Mouse (Mus musculus): ENCODE measurements at regions not wholly inside any gene's neighbourhood (a gene's known extent, or its start where the extent isn't known, plus 50 kb on each side); places are given as distances from the start of the nearest gene placed in this dataset.

GRCm38 (mm10) chr4:55475409-55475808 lies 56.9 kb downstream of the Klf4 start:
- DNase-seq = no peak

DNA sequence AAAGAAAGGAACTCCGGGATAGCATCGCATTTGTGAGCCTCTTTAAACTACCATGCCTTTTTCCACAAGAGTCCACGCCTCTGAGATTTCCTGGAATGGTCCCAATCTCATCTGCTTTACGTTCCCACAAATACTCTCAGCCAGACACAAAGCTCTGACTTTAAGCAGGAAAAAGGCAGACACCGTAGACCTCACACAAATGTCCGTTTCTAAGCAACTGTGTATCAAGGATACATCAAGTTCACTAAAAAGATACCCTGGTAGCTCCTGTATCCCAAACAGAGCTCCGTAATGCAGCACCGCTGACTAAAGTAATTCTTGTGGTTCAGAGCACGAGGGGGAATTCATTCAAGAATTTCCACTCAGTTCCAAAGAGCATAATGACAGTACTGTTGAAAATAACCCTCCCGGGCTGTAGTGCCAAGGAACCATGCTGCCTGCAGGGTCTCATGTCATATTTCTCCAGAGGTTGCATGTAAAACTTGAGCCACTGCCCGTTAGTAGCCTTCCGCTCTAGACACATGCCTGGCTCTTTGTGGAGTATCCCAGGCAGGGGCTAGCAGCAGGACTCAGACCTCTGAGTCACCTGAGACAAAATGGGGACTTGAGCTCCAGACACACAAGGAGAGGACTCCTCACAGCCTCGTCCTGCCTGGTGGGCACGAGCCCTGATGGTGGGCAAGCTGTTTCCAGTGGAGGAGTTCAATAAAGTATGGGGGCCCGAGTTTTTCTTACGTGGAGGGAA lies 58.0 kb downstream of the Klf4 start:
- DNase-seq = no peak

DNA sequence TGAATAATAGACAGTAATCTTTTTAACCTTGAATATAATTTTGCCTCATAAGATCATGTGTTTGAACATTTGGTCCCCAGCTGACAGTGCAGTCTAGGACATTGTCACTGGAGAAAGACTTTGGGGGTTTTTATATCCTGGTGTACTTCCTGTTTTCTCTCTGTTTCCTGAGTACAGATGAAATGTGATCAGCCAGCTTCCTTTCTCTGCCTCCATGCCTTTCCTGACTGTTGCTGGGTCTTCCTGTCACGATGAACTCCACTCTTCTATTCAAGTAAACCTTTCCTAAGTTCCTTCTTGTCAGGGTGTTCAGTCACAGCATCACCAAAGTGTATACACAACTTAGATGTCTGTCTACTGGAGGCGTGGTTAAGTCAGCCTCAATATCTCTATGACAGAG lies 59.6 kb downstream of the Klf4 start:
- DNase-seq = no peak

DNA sequence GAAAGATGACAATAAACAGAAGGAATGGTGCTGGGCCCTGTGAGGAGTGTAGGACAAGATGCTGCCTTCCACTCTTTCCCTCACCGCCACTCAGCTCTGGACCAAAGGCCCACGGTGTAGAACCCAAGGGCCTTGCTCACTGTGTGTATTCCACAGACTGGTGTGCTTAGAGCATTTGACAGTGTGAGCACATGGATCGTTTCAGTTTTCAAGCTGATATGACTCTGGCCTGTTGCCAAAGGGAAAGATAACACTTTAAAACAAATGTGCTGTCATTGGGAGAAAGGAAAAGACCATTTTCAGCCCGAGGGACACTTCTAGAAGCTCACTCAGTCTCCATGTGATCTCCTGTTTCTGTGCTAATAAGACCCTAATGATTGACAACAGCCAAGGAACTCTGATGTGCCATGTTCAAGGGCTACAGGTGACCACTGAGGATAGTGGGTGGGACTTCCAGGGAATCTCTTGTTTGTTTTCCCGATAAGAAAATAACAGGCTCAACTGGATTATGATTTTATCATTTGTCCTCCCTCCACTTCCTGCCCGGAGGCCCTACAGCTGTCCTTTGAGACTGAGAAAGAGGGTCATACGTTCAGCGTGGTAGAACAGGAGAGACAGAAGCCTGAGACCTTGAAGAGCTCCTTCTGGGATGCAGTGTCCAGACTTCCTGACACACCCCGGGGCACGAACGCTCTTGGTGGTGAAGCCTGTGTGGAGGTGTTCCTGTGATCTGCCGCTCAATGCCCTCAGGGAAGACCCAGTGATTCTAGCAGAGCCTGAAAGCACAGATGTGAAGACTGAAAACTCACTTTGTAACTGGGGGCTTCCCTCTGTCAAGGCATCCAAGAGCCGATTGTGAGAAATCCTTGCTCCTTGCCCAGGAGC lies 61.2 kb downstream of the Klf4 start:
- no peak for DNase-seq

- no peak for DNase-seq
Observed at GRCm38 (mm10) chr4:55464192-55464591, 68.1 kb downstream of the Klf4 start.

GRCm38 (mm10) chr4:55461927-55462326 lies 70.3 kb downstream of the Klf4 start:
- DNase-seq = no peak

DNA sequence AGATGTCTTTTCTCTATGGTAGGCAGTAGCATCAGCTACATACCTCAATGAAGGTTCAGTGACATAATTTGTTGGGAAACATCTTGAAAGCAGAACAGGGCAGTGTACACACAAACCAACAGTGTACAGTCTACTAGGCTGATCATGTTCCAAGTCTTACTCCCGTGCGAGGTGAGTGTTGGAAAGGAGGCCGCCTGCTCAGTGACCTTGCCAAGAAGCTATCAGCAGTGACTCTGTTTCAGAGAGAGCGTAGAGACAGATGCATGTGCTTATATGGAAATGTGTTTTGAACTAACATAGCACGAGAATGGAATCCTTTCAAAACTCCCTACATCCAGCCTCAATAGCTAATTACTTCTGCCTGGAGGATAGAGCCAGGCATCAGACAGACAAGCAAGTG lies 78.4 kb downstream of the Klf4 start:
- no peak for DNase-seq

- no peak for DNase-seq
Observed at GRCm38 (mm10) chr4:55452546-55452945, 79.7 kb downstream of the Klf4 start.

DNA sequence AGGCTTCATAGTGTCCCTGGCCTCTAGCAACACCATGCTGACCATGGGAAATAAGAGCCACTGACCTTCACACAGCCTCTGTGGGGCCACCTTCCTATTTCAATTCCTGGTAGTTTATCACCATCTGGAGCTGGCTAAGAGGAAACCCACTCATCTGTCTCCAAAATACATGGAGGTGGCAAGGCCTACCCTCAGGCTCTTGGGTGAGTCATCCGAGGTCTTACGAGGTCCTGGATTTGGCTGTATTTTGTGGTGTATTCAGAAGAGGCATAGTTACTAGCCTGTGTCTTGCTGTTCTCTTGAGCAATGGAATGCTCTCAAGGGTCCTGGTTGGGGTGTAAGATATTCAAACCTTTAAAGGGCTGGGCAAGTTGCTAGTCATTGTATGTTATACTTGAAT lies 80.6 kb downstream of the Klf4 start:
- DNase-seq = no peak

GRCm38 (mm10) chr4:55451026-55451425 lies 81.2 kb downstream of the Klf4 start:
- DNase-seq = peak; percentile 10 to 12

DNA sequence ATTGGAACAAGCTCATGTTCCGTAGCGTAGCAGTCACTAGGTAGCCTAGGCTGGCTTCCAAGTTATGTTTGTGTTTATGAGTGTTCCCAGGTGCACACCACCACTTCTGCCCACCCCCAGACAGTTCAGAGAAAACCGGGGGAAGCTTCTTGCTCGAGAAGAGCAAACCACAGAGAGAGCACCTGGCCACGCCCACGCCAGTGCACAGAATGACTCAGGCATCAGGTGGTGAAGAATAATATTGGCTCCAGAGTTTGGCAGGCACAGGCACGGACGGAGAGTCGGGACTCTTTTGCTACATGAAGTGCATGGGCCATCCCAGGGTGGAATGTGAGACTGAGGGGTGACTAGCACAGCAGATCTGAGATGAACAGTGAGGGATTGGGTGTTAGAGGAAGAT lies 88.8 kb downstream of the Klf4 start:
- no peak for DNase-seq

DNA sequence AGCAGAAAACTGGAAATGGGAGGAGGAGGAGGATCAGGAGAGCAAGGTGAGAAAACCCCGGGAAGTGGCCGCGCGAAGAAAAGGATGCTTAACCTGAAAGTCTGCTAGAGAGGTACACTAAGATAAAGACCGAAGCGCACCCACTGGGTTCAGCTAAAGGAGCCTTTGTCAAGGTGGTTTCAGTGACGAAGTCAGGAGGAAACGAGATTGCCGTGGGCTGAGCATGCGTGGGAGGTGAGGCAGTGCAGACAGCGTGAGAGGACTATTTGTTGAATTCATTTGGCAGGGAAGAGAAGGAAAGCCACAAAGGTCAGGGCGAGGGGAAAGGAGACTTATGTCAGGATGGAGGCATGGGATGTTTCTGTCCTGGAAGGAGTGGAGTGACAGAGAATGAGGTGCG lies 90.2 kb downstream of the Klf4 start:
- DNase-seq = no peak
